Mouse (Mus musculus) urinary bladder, adult 2 months (tissue): ENCODE data around the gene Nsf. TPM values are rescaled to one million over a fixed set of nuclear protein-coding genes. Genes with fewer than 3 reads are reported as not detected.
"Not testable (repeated sequence)": the region's sequence is repeated elsewhere in the genome, so short reads cannot be mapped to it uniquely, and the experiment has no call there.

ENCODE experiments used
- DNase-seq: peaks from one replicate; pipeline ENCODE4 v3.0.0; 2022; ENCODE audit warnings: low spot score
- polyA plus RNA-seq: library from polyadenylated mRNA; depleted of rRNA; stranded (reverse); fragments of >200 nt; gene quantifications from 2 replicates; pipeline ENCODE4 v1.2.3, GENCODE M21; 2012; rRNA removed

Nsf gene
- polyA plus RNA-seq, result 27.8 and 30.2 TPM in 2 replicates

- DNase-seq, result peak; percentile 81
These were observed at the start of gene Nsf for GRCm38 (mm10) chr11:103953896-103954292. Gene Nsf (minus strand): TSS chr11:103954056.

DNA sequence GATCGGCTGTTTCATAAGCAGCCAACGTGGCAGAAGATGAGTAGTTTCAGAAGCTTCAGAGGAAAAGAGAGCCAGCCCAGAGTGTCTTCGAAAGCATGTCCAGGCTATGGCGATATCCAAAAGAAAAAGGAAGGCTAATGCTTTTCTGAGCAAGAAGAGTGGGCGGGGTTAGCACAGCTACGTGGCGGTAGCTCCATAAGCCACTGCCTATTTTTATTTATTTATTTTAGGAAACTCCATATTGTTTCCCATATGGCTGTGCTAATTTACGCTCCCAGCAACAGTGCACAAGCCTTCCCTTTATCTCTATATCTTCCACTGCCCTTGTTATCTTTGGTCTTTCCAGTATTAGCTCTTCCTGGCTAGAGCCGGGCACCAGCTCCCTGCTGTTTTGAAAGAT, 49.5 kb upstream of the Nsf start:
- no peak for DNase-seq

DNA sequence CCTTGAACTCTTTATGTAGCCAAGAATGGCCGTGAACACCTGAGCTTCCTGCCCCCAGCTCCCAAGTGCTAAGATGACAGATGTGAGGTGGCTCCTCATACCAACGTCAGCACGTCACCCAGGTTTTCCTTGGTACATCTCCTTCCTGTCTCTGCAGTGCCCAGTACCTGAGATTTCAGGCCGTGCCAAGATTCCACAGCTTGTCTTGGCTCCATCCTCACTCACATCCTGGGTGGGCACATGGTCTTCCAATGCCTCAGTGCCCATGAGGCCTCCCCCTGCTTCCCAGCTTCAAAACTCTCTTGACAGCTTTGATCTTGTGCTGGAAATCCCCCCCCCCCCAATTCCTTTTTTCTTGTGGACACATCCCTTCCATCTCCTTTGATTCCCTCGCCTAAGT, 48.3 kb upstream of the Nsf start:
- DNase-seq, result no peak

DNA sequence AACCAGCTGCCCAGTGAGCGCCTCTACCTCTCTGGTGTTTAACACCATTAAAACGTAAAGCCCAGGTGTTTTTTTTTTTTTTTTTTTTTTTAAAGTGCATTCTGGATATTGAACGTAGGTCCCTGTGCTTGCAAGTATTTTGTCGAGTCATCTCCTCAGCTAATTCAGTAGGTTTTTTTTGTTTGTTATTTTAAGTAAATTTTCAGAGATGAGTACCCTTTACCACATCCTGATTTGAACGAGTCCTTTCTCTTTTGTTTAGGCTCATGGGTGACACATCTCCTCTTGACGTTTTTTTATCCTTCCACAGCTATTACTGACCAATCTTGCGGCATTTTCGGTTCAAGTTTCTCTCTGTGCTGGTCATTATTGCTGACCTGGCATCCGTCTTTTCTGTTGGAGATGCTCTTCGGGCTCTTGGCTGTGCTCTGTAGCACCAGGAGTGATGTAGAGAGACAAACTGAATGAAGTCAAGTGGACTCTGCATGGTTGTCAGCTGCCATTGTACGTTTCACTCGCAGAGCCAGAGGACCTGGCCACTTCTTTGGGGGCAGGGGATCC, 47.6 kb upstream of the Nsf start:
- no peak for DNase-seq

DNA sequence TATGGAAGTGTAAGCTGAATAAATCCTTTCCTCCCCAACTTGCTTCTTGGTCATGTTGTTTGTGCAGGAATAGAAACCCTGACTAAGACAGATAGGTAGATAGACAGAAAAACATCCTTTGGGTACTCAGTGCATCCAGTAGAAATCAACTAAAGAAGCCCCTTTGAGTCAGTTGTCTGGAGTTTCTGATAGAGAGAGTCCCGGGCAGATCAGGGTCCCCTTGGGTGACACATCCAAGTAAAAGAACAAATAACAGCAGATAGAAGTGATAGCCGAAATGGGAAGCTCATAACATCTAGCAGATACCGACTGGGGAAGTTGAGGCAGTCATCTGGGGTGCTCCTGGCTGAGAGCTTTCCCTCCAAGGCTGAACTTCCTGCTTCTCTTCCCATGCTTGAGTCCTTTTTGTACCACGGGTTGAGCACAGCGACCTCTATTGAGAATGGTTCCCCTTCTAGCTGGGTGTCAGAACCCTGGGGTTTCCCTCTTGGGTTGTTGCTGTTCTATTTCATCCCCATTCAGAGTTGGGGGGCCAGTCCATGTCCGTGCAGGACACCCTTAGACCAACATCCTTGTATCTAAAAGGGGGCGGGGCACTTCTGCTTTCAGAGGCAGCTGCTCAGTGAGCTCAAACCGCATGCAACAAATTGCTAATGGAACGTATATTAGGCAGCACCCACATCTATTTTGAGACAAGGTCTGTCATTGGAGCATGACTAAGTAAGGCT, 47.0 kb upstream of the Nsf start:
- no peak for DNase-seq

- no peak for DNase-seq
These were observed 44.9 kb upstream of the Nsf start for GRCm38 (mm10) chr11:103998737-103999136.

DNA sequence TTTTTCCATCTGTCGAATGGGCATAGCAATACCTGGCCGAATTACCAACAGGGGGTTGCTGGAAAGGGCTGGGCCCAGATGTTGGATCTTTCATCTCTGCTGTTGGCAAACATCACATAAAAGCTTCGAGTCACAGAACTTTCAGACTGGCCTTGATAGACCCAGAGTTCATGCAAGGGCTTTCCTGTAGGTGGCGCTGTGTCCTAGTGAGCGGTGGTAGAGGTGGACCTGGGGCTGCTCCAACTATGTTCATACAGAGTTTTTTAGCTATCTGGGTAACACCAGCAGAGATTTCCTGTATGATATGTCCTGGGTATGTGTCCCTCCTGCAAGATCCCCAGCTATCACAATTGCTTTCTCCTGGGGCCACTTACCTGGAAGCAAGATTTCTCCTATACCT, 43.5 kb upstream of the Nsf start:
- peak; percentile 28 for DNase-seq

DNA sequence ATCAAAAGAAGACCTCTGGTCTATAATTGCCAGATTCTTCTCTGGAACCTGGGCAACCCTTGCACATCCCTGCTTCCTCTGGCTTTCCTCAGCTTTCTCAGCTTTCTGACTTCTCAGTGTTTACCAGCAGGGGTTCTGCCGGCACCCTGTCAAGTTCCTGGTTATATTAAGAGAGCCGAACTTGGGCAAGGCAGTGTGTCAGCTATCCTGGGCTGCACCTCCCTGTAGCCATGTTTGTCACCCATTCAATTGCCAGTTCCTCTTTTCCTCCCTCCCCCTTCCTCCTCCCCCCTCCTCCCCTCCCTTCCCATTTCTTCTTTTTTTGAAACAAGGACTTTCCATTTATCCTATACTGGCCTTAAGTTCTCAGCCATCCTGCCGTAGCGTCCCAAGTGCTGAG, 38.8 kb upstream of the Nsf start:
- DNase-seq, result no peak

DNA sequence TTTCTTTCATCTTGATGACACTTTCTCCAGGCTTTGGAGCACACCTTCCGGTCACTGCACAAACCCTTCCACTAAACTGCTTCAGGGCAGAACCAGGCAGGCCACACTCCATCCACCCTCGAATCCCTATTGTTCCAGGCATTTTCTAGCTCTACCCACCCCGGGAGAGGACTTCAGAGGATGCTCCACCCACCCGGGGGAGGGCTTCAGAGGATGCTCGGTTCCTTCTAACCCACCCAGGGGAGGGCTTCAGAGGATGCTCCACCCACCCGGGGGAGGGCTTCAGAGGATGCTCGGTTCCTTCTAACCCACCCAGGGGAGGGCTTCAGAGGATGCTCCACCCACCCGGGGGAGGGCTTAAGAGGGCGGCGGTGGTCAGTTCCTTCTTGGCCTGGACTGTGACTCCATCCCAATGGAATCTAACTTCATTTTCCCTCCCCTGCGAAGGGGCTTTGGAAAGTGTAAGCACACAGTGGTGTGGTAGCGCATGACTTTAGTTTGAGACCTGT, 36.2 kb upstream of the Nsf start:
- not testable (repeated sequence) for DNase-seq

- DNase-seq, result peak; percentile 50
These were observed 33.6 kb upstream of the Nsf start for GRCm38 (mm10) chr11:103987423-103987822.

DNA sequence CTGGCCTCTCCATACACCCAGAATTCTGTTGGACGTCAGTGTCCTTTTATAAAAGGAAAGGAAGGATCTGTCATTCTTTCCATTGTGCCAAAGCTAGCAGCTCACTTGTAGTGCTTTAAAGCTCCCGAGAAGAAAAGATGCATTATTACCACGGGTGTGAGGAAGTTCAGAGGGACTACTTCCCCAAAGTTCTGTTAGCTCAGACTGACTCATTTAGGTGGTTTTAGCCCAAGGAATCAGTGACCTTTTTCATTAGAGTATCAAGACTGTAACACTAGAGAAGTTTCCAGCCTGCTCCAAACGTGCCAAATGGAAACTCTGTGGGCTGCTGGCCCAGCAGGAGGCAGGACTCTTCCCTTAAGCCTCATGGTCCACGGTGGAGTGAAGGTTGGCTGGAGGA, 30.2 kb upstream of the Nsf start:
- DNase-seq, result no peak

- DNase-seq, result no peak
These were observed 28.0 kb upstream of the Nsf start for GRCm38 (mm10) chr11:103981826-103982225.

- no peak for DNase-seq
These were observed 25.5 kb upstream of the Nsf start for GRCm38 (mm10) chr11:103979381-103979780.

GRCm38 (mm10) chr11:103970876-103971275, 17.0 kb upstream of the Nsf start:
- no peak for DNase-seq

DNA sequence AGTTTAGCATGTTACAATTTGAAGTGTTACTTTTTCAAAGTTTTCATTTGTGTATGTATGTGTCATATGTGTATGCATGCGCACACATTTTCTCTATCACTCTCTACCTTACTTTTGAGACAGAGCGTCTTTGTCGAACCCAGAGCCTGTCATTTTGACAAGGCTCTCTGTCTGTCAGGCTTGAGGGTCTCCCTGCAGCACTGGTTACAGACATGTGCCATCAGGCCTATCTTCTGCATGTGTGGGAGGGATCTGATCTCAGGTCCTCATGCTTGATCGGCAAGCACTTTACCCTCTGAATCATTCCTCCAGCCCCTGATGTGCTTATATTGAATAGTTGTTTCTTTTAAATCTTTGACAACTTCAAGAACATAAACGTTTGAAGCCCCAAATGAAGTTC, 15.4 kb upstream of the Nsf start:
- DNase-seq, result no peak

- peak; percentile 28 for DNase-seq
These were observed 13.4 kb upstream of the Nsf start for GRCm38 (mm10) chr11:103967106-103967735.

DNA sequence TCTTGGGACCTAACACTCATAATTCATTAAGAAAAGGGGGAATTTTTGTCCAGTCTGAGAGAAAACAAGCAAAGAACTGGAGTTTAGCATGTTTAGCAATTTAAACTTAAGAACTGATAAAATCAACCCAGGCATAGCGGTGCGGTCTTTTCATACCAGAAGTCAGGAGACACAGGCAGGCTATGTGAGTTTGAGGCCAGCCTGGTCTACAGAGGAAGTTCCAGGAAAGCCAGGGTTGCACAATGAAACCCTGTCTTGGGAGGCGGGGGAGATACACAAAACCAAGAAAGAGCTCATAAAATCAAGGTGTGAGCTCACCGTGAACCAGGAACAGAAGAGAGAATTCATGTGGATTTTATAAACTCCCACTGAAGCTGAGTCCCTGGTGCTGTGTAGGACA, 3.0 kb upstream of the Nsf start:
- no peak for DNase-seq

- DNase-seq, result no peak
These were observed 592 bp downstream of the Nsf start for GRCm38 (mm10) chr11:103953032-103953895.

DNA sequence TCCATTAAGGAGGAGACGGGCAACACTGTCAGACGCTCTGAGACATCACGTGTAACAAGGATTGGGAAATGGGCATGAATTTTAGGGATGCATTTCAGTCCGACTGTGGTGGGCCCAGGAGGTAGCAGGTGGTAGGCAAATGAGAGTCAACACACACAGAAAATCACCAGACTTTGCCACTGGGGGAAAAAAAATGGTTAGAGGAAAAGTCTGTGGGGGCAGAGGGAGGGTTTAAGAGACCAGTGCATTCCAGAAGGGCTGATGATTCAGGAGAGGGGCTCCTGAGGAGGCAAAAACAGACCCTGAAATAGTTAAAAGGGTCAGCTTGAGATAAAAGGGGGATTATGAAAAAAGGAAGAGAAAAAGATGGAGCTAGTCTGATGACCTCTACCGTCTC, 1.2 kb downstream of the Nsf start:
- no peak for DNase-seq

DNA sequence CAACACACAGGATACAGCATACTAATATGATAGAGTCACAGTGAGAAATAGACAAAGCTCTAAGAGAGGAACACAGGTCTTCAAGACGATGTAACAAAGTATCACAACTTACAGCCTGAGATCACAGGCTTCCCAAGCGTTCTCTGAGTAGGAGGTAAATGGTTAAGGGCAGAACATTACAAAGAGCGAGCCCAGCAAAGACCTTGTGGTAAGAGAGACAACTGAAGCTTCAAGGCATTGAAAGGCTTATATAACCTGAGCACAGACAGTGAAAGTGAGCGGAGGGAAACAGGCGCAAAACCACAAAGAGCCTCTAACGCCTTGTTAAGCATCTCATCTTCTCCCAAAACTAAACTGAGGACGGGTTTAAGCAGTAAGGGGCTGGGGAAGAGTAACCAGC, 2.8 kb downstream of the Nsf start:
- DNase-seq, result no peak

GRCm38 (mm10) chr11:103948952-103949351, 4.9 kb downstream of the Nsf start:
- no peak for DNase-seq

GRCm38 (mm10) chr11:103942740-103943139, 11.1 kb downstream of the Nsf start:
- DNase-seq, result no peak
